ENCODE assay signal across 23 mouse cellular contexts in genomic region chr10:84377956-84378355, GRCm38 (mm10).
DNase-seq lines count a peak whose midpoint lies in the region; ATAC-seq lines count a peak whose summit lies in the region.
"Had no signal": no experiment of that assay in that cellular context is flagged by ENCODE, and none has a peak within 500 bp of the region (broad histone marks: within the 10 kb centered on the region; RNA-seq: fewer than 3 reads in every experiment).

No protein-coding gene starts in this region.

- ATAC-seq in heart, embryonic 12.5 days (ENCODE audit: insufficient number of reproducible peaks, low FRiP score) = no peak
- no peak for ATAC-seq in midbrain, embryonic 11.5 days (ENCODE audit: low FRiP score)
- ATAC-seq in midbrain, embryonic 13.5 days = no peak
- ATAC-seq: activated CD4-positive, CD25-positive, alpha-beta regulatory T cell, adult 4 months; CD4-positive, CD25-positive, alpha-beta regulatory T cell, adult 4 months; forebrain, embryonic 13.5 days; forebrain, embryonic 15.5 days; forebrain, postnatal 0 days; Patski had no signal

- H3K27ac ChIP-seq in heart, embryonic 12.5 days (ENCODE audit: poor library complexity, severe bottlenecking) = no peak overlapping the region
- H3K27ac ChIP-seq in midbrain, embryonic 11.5 days (ENCODE audit: low read depth, low read length) = no peak overlapping the region
- H3K27ac ChIP-seq in midbrain, embryonic 13.5 days = no peak overlapping the region
- H3K27ac ChIP-seq: embryonic facial prominence, embryonic 10.5 days; embryonic facial prominence, embryonic 12.5 days; forebrain, embryonic 13.5 days; forebrain, embryonic 15.5 days had no signal

- H3K27me3 ChIP-seq in heart, embryonic 12.5 days (replicated peaks) = no peaks in the 10 kb centered on the region
- H3K27me3 ChIP-seq in midbrain, embryonic 11.5 days (ENCODE audit: control insufficient read depth, insufficient read depth, low read length) = no peaks in the 10 kb centered on the region
- H3K27me3 ChIP-seq in midbrain, embryonic 13.5 days = no peaks in the 10 kb centered on the region
- H3K27me3 ChIP-seq: CH12.LX; embryonic facial prominence, embryonic 12.5 days; forebrain, embryonic 13.5 days; forebrain, embryonic 15.5 days; Patski had no signal

- peaks cover 22% of the 10 kb centered on the region for H3K4me1 ChIP-seq in heart, embryonic 12.5 days (replicated peaks)
- H3K4me1 ChIP-seq in midbrain, embryonic 11.5 days (ENCODE audit: control insufficient read depth, insufficient read depth, low read length) = peaks cover 6% of the 10 kb centered on the region
- H3K4me1 ChIP-seq in midbrain, embryonic 13.5 days (replicated peaks) = peaks cover 10% of the 10 kb centered on the region

- no peak overlapping the region for H3K4me2 ChIP-seq in heart, embryonic 12.5 days
- no peak overlapping the region for H3K4me2 ChIP-seq in midbrain, embryonic 11.5 days
- H3K4me2 ChIP-seq in midbrain, embryonic 13.5 days (replicated peaks) = no peak overlapping the region
- H3K4me2 ChIP-seq: embryonic facial prominence, embryonic 12.5 days; forebrain, embryonic 13.5 days; forebrain, embryonic 15.5 days had no signal

- peak; percentile 5 for DNase-seq in cerebellum, adult 11-12 months
- no peak for DNase-seq in cerebellum, adult 9-10 months
- peak; percentile 82 for DNase-seq in heart, adult 11 months
- DNase-seq in heart, postnatal 4 days = peak; percentile 4
- DNase-seq in heart, adult 9 months (ENCODE audit: low spot score in 2 of 2) = no peak
- DNase-seq in midbrain, embryonic 11.5 days (ENCODE audit: low spot score, missing footprints) = peak; percentile 61
- DNase-seq: adrenal gland, adult 8-10 months; adrenal gland, postnatal 14 days; adrenal gland, postnatal 36 days; B cell, adult 2 months; cerebellum, postnatal 10 days; forebrain, postnatal 0 days had no signal

- H3K9me3 ChIP-seq in heart, embryonic 12.5 days (replicated peaks) = no peaks in the 10 kb centered on the region
- no peaks in the 10 kb centered on the region for H3K9me3 ChIP-seq in midbrain, embryonic 11.5 days (ENCODE audit: control insufficient read depth, low read length)
- H3K9me3 ChIP-seq in midbrain, embryonic 13.5 days = no peaks in the 10 kb centered on the region
- H3K9me3 ChIP-seq: embryonic facial prominence, embryonic 10.5 days; embryonic facial prominence, embryonic 12.5 days; forebrain, embryonic 13.5 days; forebrain, embryonic 15.5 days had no signal

- peaks cover 58% of the 10 kb centered on the region for H3K36me3 ChIP-seq in heart, embryonic 12.5 days
- peaks cover 9% of the 10 kb centered on the region; the same call in 1 of the 2 replicates for H3K36me3 ChIP-seq in midbrain, embryonic 11.5 days (ENCODE audit: control insufficient read depth, insufficient read depth, low read length)
- peaks cover 46% of the 10 kb centered on the region for H3K36me3 ChIP-seq in midbrain, embryonic 13.5 days
- H3K36me3 ChIP-seq: G1E had no signal

- WGBS in heart, embryonic 12.5 days = 88% methylated on average over 11 of the region's 11 CpGs
- WGBS in midbrain, embryonic 11.5 days = 92% methylated on average over 11 of the region's 11 CpGs
- WGBS in midbrain, embryonic 13.5 days = 95% methylated on average over 11 of the region's 11 CpGs

- H3K9ac ChIP-seq in heart, embryonic 12.5 days = no peak overlapping the region
- no peak overlapping the region for H3K9ac ChIP-seq in midbrain, embryonic 11.5 days (ENCODE audit: low read length)
- H3K9ac ChIP-seq in midbrain, embryonic 13.5 days (replicated peaks) = no peak overlapping the region
- H3K9ac ChIP-seq: embryonic facial prominence, embryonic 12.5 days; forebrain, embryonic 13.5 days; forebrain, embryonic 15.5 days; forebrain, postnatal 0 days had no signal

- no peak overlapping the region for H3K4me3 ChIP-seq in heart, embryonic 12.5 days
- H3K4me3 ChIP-seq in midbrain, embryonic 11.5 days (ENCODE audit: low read depth, low read length) = no peak overlapping the region
- no peak overlapping the region for H3K4me3 ChIP-seq in midbrain, embryonic 13.5 days (replicated peaks)
- H3K4me3 ChIP-seq: embryonic facial prominence, embryonic 10.5 days; embryonic facial prominence, embryonic 12.5 days; forebrain, embryonic 13.5 days; forebrain, embryonic 15.5 days had no signal

Comparison
In these comparisons a context has a peak if more than half of its experiments do, and no peak if none do; other contexts are left out.
1. DNase-seq: peak in cerebellum, adult 11-12 months (single experiment), heart, adult 11 months (single experiment), heart, postnatal 4 days (single experiment) and midbrain, embryonic 11.5 days (single experiment); none in cerebellum, adult 9-10 months (single experiment) and heart, adult 9 months (0 of 2).